Mouse (Mus musculus) E14TG2a.4 (cell line): ENCODE data around the gene Cyfip2.

Source experiments
- H3K27me3 ChIP-seq: 2 replicates; pipeline ENCODE4 v1.6.1; 2014; ENCODE audit warnings: low read length, control low read depth; ENCODE audit not compliant: insufficient read depth
- H3K36me3 ChIP-seq: 2 replicates; pipeline ENCODE4 v1.6.1; 2014; ENCODE audit warnings: low read length, control low read depth; ENCODE audit not compliant: insufficient read depth
- H3K4me1 ChIP-seq: replicated peaks from 2 replicates; pipeline ENCODE4 v1.6.1; 2014; ENCODE audit warnings: low read depth, low read length, control low read depth
- H3K4me3 ChIP-seq: replicated peaks from 2 replicates; pipeline ENCODE4 v1.5.1; 2014; ENCODE audit warnings: mild to moderate bottlenecking, low read length
- H3K9me3 ChIP-seq: 2 replicates; pipeline ENCODE4 v1.6.1; 2014; ENCODE audit warnings: low read length, control low read depth
- CTCF ChIP-seq: conservative IDR thresholded peaks from 2 replicates; pipeline ENCODE4 v1.5.1; 2014; ENCODE audit warnings: low read length
- NANOG ChIP-seq: IDR thresholded peaks from 2 replicates; pipeline ENCODE4 v1.6.1; 2014; ENCODE audit warnings: borderline replicate concordance, low read length, mixed read lengths
- POU5F1 ChIP-seq: IDR thresholded peaks from 2 replicates; pipeline ENCODE4 v1.6.1; 2014; ENCODE audit warnings: low read length, borderline replicate concordance

Gene Cyfip2

GRCm38 (mm10) chr11:46265031-46265786 lies 47.5 kb downstream of the Cyfip2 start:
- Histone ChIP-seq H3K27me3 (no peaks in the 10 kb centered on the region), H3K36me3 (peaks cover 27% of the 10 kb centered on the region), H3K9me3 (no peaks in the 10 kb centered on the region), H3K4me3 (no peak overlapping the region), H3K4me1 (0 out of 2 replicates have a peak, but pooled peaks cover 3% of the 10 kb centered on the region)
- no peak for TF ChIP-seq POU5F1
- no peak for TF ChIP-seq CTCF
- no peak for TF ChIP-seq NANOG

GRCm38 (mm10) chr11:46264584-46264983 lies 48.1 kb downstream of the Cyfip2 start:
- TF ChIP-seq NANOG: no peak
- no peak for TF ChIP-seq POU5F1
- TF ChIP-seq CTCF: no peak
- Histone ChIP-seq H3K27me3 (no peaks in the 10 kb centered on the region), H3K4me1 (0 out of 2 replicates have a peak, but pooled peaks cover 3% of the 10 kb centered on the region), H3K36me3 (peaks cover 27% of the 10 kb centered on the region), H3K9me3 (no peaks in the 10 kb centered on the region), H3K4me3 (no peak overlapping the region)

GRCm38 (mm10) chr11:46263291-46263690 lies 49.4 kb downstream of the Cyfip2 start:
- Histone ChIP-seq H3K4me3 (no peak overlapping the region), H3K4me1 (0 out of 2 replicates have a peak, but pooled peaks cover 3% of the 10 kb centered on the region), H3K36me3 (peaks cover 26% of the 10 kb centered on the region), H3K9me3 (peaks cover 3% of the 10 kb centered on the region), H3K27me3 (no peaks in the 10 kb centered on the region)
- no peak for TF ChIP-seq POU5F1
- no peak for TF ChIP-seq CTCF
- TF ChIP-seq NANOG: no peak

DNA sequence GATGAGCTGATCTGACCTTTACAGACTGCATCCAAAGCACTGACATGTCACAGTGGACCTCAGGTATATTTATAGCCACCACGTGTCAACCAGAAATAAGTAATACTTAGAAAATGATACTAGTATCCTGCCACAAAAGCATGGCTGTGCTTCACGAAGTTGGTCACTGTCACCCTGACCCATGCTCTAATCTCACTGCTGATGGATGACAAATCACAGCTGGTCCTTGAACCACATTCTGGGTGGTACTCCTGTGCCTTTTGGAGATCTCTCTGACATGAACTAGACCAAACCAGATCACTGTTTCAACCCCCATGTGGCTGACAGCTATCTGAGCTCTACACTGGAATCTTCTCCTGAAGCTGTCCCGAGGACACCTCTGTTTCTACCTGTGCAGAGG lies 49.8 kb downstream of the Cyfip2 start:
- Histone ChIP-seq H3K36me3 (peaks cover 31% of the 10 kb centered on the region), H3K4me3 (no peak overlapping the region), H3K9me3 (peaks cover 8% of the 10 kb centered on the region), H3K4me1 (0 out of 2 replicates have a peak, but pooled peaks cover 3% of the 10 kb centered on the region), H3K27me3 (no peaks in the 10 kb centered on the region)
- no peak for TF ChIP-seq NANOG
- TF ChIP-seq CTCF: no peak
- no peak for TF ChIP-seq POU5F1

- Histone ChIP-seq H3K4me1 (peaks cover 20% of the 10 kb centered on the region), H3K9me3 (peaks cover 27% of the 10 kb centered on the region), H3K36me3 (peaks cover 36% of the 10 kb centered on the region), H3K27me3 (no peaks in the 10 kb centered on the region), H3K4me3 (no peak overlapping the region)
- TF ChIP-seq CTCF (no peak), NANOG (no peak), POU5F1 (no peak)
These were observed 53.9 kb downstream of the Cyfip2 start for GRCm38 (mm10) chr11:46258749-46259148.

DNA sequence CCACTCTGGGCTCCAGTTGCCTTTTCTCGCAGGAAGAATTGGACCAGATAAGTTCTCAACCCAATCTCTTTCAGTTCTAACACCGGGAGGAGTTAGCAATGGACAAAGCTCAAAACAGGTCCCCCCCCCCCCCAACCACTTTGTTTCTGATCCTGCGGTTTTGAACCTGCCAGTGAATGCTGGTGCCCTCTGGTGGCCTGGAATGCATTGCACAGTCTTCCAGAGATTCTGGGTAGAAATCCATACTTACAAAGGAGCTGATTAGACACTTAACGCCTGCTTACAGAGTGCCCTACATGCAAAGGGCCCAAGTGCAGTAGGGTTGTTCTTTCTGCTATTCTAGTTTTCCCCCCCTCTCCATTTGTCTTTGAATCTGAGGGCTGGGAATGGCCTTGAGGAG lies 54.5 kb downstream of the Cyfip2 start:
- peaks cover 38% of the 10 kb centered on the region for H3K36me3 ChIP-seq
- H3K4me3 ChIP-seq: no peak overlapping the region
- H3K4me1 ChIP-seq: peaks cover 23% of the 10 kb centered on the region
- no peaks in the 10 kb centered on the region for H3K27me3 ChIP-seq
- peaks cover 27% of the 10 kb centered on the region for H3K9me3 ChIP-seq
- TF ChIP-seq POU5F1 (no peak), CTCF (peak; percentile 43), NANOG (no peak)

GRCm38 (mm10) chr11:46255291-46255690 lies 57.4 kb downstream of the Cyfip2 start:
- peak; percentile 81 for TF ChIP-seq POU5F1
- TF ChIP-seq CTCF: no peak
- TF ChIP-seq NANOG: 0 out of 2 replicates have a peak, but pooled peaks have one; percentile 10
- Histone ChIP-seq H3K27me3 (no peaks in the 10 kb centered on the region), H3K9me3 (peaks cover 27% of the 10 kb centered on the region), H3K36me3 (peaks cover 34% of the 10 kb centered on the region), H3K4me3 (no peak overlapping the region), H3K4me1 (peaks cover 20% of the 10 kb centered on the region)

GRCm38 (mm10) chr11:46251994-46252393 lies 60.7 kb downstream of the Cyfip2 start:
- Histone ChIP-seq H3K27me3 (no peaks in the 10 kb centered on the region), H3K4me1 (peaks cover 20% of the 10 kb centered on the region), H3K9me3 (peaks cover 11% of the 10 kb centered on the region), H3K36me3 (peaks cover 29% of the 10 kb centered on the region), H3K4me3 (no peak overlapping the region)
- TF ChIP-seq CTCF (peak; percentile 97), POU5F1 (no peak)
